Mouse (Mus musculus) small intestine, adult 2 months (tissue): ENCODE data around the gene Caprin1.

Experiments used
- CTCF ChIP-seq: fragments of 200-500 bp; IDR thresholded peaks from 2 replicates; pipeline ENCODE4 v1.5.1; 2012; ENCODE audit warnings: low read depth, mild to moderate bottlenecking, control low read depth, inconsistent platforms, low read length, moderate library complexity, mixed read lengths; ENCODE audit not compliant: insufficient replicate concordance, insufficient read length; ENCODE audit errors: extremely low read depth
- POLR2A ChIP-seq: fragments of 200-500 bp; IDR thresholded peaks from 2 replicates; pipeline ENCODE4 v1.6.1; 2012; ENCODE audit warnings: low read depth, mild to moderate bottlenecking, control low read depth, inconsistent platforms, low read length, moderate library complexity

GRCm38 (mm10) chr2:103815976-103816375 is 18.5 kb upstream of the Caprin1 start:
- TF ChIP-seq POLR2A (no peak), CTCF (no peak)
